Mouse (Mus musculus) G1E (cell line): ENCODE measurements around the gene Olfr1166. TPM values are rescaled to one million over a fixed set of nuclear protein-coding genes. Genes with fewer than 3 reads are reported as not detected.
"Not testable (repeated sequence)": the region's sequence is repeated elsewhere in the genome, so short reads cannot be mapped to it uniquely, and the experiment has no call there.

Experiments used
- ATAC-seq: 2 replicates; pipeline ENCODE4 v1.8.0; 2016; ENCODE audit warnings: mild to moderate bottlenecking; ENCODE audit not compliant: insufficient number of reproducible peaks, poor library complexity, low FRiP score, severe bottlenecking; ENCODE audit errors: extremely low read depth
- DNase-seq: peaks from one replicate; pipeline ENCODE4 v3.0.0; 2012; ENCODE audit warnings: low spot score
- H3K27me3 ChIP-seq: 2 replicates; pipeline ENCODE4 v1.6.1; 2012; ENCODE audit warnings: mild to moderate bottlenecking, low read length, inconsistent platforms; ENCODE audit not compliant: insufficient read depth
- H3K36me3 ChIP-seq: replicated peaks from 2 replicates; pipeline ENCODE3; 2012; ENCODE audit warnings: mild to moderate bottlenecking, inconsistent platforms
- H3K4me1 ChIP-seq: 2 replicates; pipeline ENCODE4 v1.6.1; 2012; ENCODE audit warnings: low read depth, low read length, inconsistent platforms, mixed read lengths; ENCODE audit not compliant: insufficient read depth
- H3K4me3 ChIP-seq: 2 replicates; pipeline ENCODE4 v1.5.1; 2012; ENCODE audit warnings: low read depth, mild to moderate bottlenecking, inconsistent platforms, low read length, moderate library complexity, mixed read lengths
- H3K9me3 ChIP-seq: replicated peaks from 2 replicates; pipeline ENCODE4 v1.6.1; 2012; ENCODE audit warnings: inconsistent platforms
- CTCF ChIP-seq: IDR thresholded peaks from 2 replicates; pipeline ENCODE4 v1.5.1; 2012; ENCODE audit warnings: low read depth, low read length, inconsistent platforms, mixed read lengths
- GATA1 ChIP-seq: IDR thresholded peaks from 2 replicates; pipeline ENCODE4 v1.6.1; 2012; ENCODE audit warnings: borderline replicate concordance, low read length, inconsistent platforms, mixed read lengths
- GATA2 ChIP-seq: IDR thresholded peaks from 2 replicates; pipeline ENCODE4 v1.6.1; 2012; ENCODE audit warnings: low read depth, low read length, inconsistent platforms, borderline replicate concordance
- POLR2AphosphoS5 ChIP-seq: IDR thresholded peaks from 2 replicates; pipeline ENCODE4 v1.6.1; 2012; ENCODE audit warnings: low read depth, low read length, inconsistent platforms; ENCODE audit not compliant: insufficient replicate concordance
- TAL1 ChIP-seq: conservative IDR thresholded peaks from 2 replicates; pipeline ENCODE4 v1.6.1; 2012; ENCODE audit warnings: low read depth, low read length, inconsistent platforms, mixed read lengths
- polyA plus RNA-seq: library from polyadenylated mRNA; stranded (reverse); fragments of >175 nt; gene quantifications from 2 replicates; pipeline ENCODE4 v1.2.3, GENCODE M21; 2012
- total RNA-seq, 2 experiments: library from RNA; stranded (forward) in 1 of 2; stranded (reverse) in 1 of 2; fragments of 200-1000 nt in 1 of 2; fragments of >200 nt in 1 of 2; fragmentation: Nextera tagmentation in 1 of 2; gene quantifications; 2 replicates each; pipeline ENCODE4 v1.2.3; 2014 to 2017

Gene Olfr1166
- total RNA-seq (2014; fragmentation: Nextera tagmentation) (not detected in 2 replicates), total RNA-seq (2017) (0.05 TPM in 1 of 2 replicates, not detected in the other), polyA plus RNA-seq (not detected in 2 replicates)

DNA sequence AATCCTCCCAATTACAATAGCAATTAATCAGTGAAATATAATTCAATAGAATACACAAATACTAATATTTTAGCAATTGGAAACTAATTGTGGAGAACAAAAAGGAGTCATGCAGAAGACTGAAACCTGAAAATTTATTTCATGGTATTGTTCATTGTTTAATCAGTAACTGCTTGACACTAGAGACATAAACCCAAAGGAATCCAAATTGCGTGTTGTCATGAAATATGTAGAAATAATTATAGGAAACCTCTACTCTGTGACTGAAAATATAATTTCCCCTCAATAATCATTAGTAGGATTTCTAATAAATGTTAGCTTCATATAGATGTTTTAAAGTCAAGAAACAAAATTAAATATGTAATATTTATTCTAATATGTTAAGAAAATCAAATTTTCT is at the start of gene Olfr1166:
Olfr1166 (minus strand) TSS at position 101 of the 400 bp plus-strand sequence.
- no peak for ATAC-seq
- no peak for DNase-seq
- Histone ChIP-seq H3K27me3 (no peaks in the 10 kb centered on the region), H3K4me1 (no peaks in the 10 kb centered on the region), H3K4me3 (no peak within 1 kb of the TSS), H3K9me3 (no peaks in the 10 kb centered on the region), H3K36me3 (no peaks in the 10 kb centered on the region)
- no peak for TF ChIP-seq POLR2AphosphoS5
- no peak for TF ChIP-seq TAL1
- TF ChIP-seq GATA1, result no peak
- no peak for TF ChIP-seq GATA2
- TF ChIP-seq CTCF, result no peak

DNA sequence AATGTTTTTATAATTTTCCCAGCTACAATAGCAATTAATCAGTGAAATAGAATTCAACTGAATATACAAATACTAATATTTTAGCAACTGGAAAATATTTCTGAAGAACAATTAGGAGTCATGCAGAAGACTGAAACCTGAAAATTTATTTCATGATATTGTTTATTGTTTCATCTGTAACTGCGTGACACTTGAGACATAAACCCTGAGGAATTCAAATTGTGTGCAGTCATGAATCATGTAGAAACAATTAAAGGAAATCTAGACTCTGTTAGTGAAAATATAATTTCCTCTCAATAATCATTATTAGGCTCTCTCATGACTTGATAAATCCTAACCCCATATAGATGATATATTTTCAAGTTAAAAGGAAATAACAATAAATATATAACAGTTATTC is 27.0 kb upstream of the Olfr1166 start, which contains the start of gene Olfr1167:
Olfr1167 (minus strand) TSS at position 101 of the 400 bp plus-strand sequence.
- not testable (repeated sequence) for H3K27me3 ChIP-seq, H3K4me1 ChIP-seq, ATAC-seq, DNase-seq, H3K9me3 ChIP-seq, H3K36me3 ChIP-seq, H3K4me3 ChIP-seq

DNA sequence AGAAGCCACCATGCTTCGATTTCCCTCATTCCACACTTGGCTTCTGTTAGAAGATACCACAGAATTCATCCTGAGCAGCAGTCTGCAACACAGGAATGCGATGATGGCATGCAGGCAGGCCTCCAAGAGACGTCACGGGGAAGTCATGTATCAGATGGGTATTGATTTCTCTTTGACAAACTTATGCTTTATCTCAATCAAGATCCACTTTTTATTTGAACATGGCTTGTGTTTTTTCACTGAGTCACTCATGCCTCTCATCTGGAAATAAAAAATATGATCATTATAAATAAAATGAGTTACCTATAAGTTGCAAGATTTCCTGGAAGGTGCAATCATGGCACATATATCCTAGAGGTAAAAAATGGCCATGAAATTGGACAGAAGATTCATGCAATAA is 34.2 kb downstream of the Olfr1166 start, which contains the start of gene Olfr1164:
Olfr1164 (minus strand) TSS at position 101 of the 400 bp plus-strand sequence.
- Histone ChIP-seq H3K4me3 (no peak within 1 kb of the TSS), H3K36me3 (no peaks in the 10 kb centered on the region), H3K9me3 (no peaks in the 10 kb centered on the region), H3K27me3 (no peaks in the 10 kb centered on the region), H3K4me1 (no peaks in the 10 kb centered on the region)
- TF ChIP-seq POLR2AphosphoS5, result no peak
- no peak for TF ChIP-seq GATA2
- TF ChIP-seq GATA1, result no peak
- no peak for TF ChIP-seq TAL1
- TF ChIP-seq CTCF, result no peak
- DNase-seq, result no peak
- no peak for ATAC-seq

Other genes starting within 250 kb of the Olfr1166 start
Only the 20 nearest of the 21 such genes appear.
- not detected in 2 replicates for gene Olfr1154, start 223.1 kb downstream of the Olfr1166 start, total RNA-seq (2014; fragmentation: Nextera tagmentation)
- not detected in 2 replicates for gene Olfr1154, start 223.1 kb downstream of the Olfr1166 start, total RNA-seq (2017)
- gene Olfr1154, start 223.1 kb downstream of the Olfr1166 start, polyA plus RNA-seq, result not detected in 2 replicates
- gene Olfr1155, start 183.1 kb downstream of the Olfr1166 start, total RNA-seq (2014; fragmentation: Nextera tagmentation), result not detected in 2 replicates
- gene Olfr1155, start 183.1 kb downstream of the Olfr1166 start, total RNA-seq (2017), result 0.06 and 0.33 TPM in 2 replicates
- gene Olfr1155, start 183.1 kb downstream of the Olfr1166 start, polyA plus RNA-seq, result not detected in 2 replicates
- gene Olfr1156, start 175.2 kb downstream of the Olfr1166 start, total RNA-seq (2014; fragmentation: Nextera tagmentation), result not detected in 2 replicates
- gene Olfr1156, start 175.2 kb downstream of the Olfr1166 start, total RNA-seq (2017), result 0.16 and 0.29 TPM in 2 replicates
- gene Olfr1156, start 175.2 kb downstream of the Olfr1166 start, polyA plus RNA-seq, result not detected in 2 replicates
- gene Olfr1157, start 160.0 kb downstream of the Olfr1166 start, total RNA-seq (2014; fragmentation: Nextera tagmentation), result not detected in 2 replicates
- gene Olfr1157, start 160.0 kb downstream of the Olfr1166 start, total RNA-seq (2017), result not detected in 2 replicates
- gene Olfr1157, start 160.0 kb downstream of the Olfr1166 start, polyA plus RNA-seq, result not detected in 2 replicates
- gene Olfr74, start 153.6 kb downstream of the Olfr1166 start, total RNA-seq (2014; fragmentation: Nextera tagmentation), result not detected in 2 replicates
- not detected in 2 replicates for gene Olfr74, start 153.6 kb downstream of the Olfr1166 start, total RNA-seq (2017)
- gene Olfr74, start 153.6 kb downstream of the Olfr1166 start, polyA plus RNA-seq, result not detected in 2 replicates
- gene Olfr1158, start 138.2 kb downstream of the Olfr1166 start, total RNA-seq (2014; fragmentation: Nextera tagmentation), result not detected in 2 replicates
- 0.29 TPM in 1 of 2 replicates, not detected in the other for gene Olfr1158, start 138.2 kb downstream of the Olfr1166 start, total RNA-seq (2017)
- not detected in 2 replicates for gene Olfr1158, start 138.2 kb downstream of the Olfr1166 start, polyA plus RNA-seq
- not detected in 2 replicates for gene Olfr1160, start 120.0 kb downstream of the Olfr1166 start, total RNA-seq (2014; fragmentation: Nextera tagmentation)
- gene Olfr1160, start 120.0 kb downstream of the Olfr1166 start, total RNA-seq (2017), result 0.16 and 0.29 TPM in 2 replicates
- not detected in 2 replicates for gene Olfr1160, start 120.0 kb downstream of the Olfr1166 start, polyA plus RNA-seq
- not detected in 2 replicates for gene Olfr1161, start 105.5 kb downstream of the Olfr1166 start, total RNA-seq (2014; fragmentation: Nextera tagmentation)
- gene Olfr1161, start 105.5 kb downstream of the Olfr1166 start, total RNA-seq (2017), result 0.23 TPM in 1 of 2 replicates, not detected in the other
- not detected in 2 replicates for gene Olfr1161, start 105.5 kb downstream of the Olfr1166 start, polyA plus RNA-seq
- not detected in 2 replicates for gene Olfr73, start 90.6 kb downstream of the Olfr1166 start, total RNA-seq (2014; fragmentation: Nextera tagmentation)
- gene Olfr73, start 90.6 kb downstream of the Olfr1166 start, total RNA-seq (2017), result 0.38 TPM in 1 of 2 replicates, not detected in the other
- not detected in 2 replicates for gene Olfr73, start 90.6 kb downstream of the Olfr1166 start, polyA plus RNA-seq
- gene Olfr1162, start 77.1 kb downstream of the Olfr1166 start, total RNA-seq (2014; fragmentation: Nextera tagmentation), result not detected in 2 replicates
- 0.06 TPM in 1 of 2 replicates, not detected in the other for gene Olfr1162, start 77.1 kb downstream of the Olfr1166 start, total RNA-seq (2017)
- not detected in 2 replicates for gene Olfr1162, start 77.1 kb downstream of the Olfr1166 start, polyA plus RNA-seq
- gene Olfr1163, start 56.4 kb downstream of the Olfr1166 start, total RNA-seq (2014; fragmentation: Nextera tagmentation), result not detected in 2 replicates
- gene Olfr1163, start 56.4 kb downstream of the Olfr1166 start, total RNA-seq (2017), result 0.12 TPM in 1 of 2 replicates, not detected in the other
- not detected in 2 replicates for gene Olfr1163, start 56.4 kb downstream of the Olfr1166 start, polyA plus RNA-seq
- gene Olfr1164, start 34.3 kb downstream of the Olfr1166 start, total RNA-seq (2014; fragmentation: Nextera tagmentation), result not detected in 2 replicates
- not detected in 2 replicates for gene Olfr1164, start 34.3 kb downstream of the Olfr1166 start, total RNA-seq (2017)
- gene Olfr1164, start 34.3 kb downstream of the Olfr1166 start, polyA plus RNA-seq, result not detected in 2 replicates
- gene Olfr1167, start 26.9 kb upstream of the Olfr1166 start, total RNA-seq (2014; fragmentation: Nextera tagmentation), result not detected in 2 replicates
- gene Olfr1167, start 26.9 kb upstream of the Olfr1166 start, total RNA-seq (2017), result 0.16 TPM in 1 of 2 replicates, not detected in the other
- not detected in 2 replicates for gene Olfr1167, start 26.9 kb upstream of the Olfr1166 start, polyA plus RNA-seq
- not detected in 2 replicates for gene Olfr1168, start 53.6 kb upstream of the Olfr1166 start, total RNA-seq (2014; fragmentation: Nextera tagmentation)
- 0.11 TPM in 1 of 2 replicates, not detected in the other for gene Olfr1168, start 53.6 kb upstream of the Olfr1166 start, total RNA-seq (2017)
- not detected in 2 replicates for gene Olfr1168, start 53.6 kb upstream of the Olfr1166 start, polyA plus RNA-seq
- not detected in 2 replicates for gene Olfr1170, start 100.1 kb upstream of the Olfr1166 start, total RNA-seq (2014; fragmentation: Nextera tagmentation)
- gene Olfr1170, start 100.1 kb upstream of the Olfr1166 start, total RNA-seq (2017), result not detected in 2 replicates
- gene Olfr1170, start 100.1 kb upstream of the Olfr1166 start, polyA plus RNA-seq, result not detected in 2 replicates
- not detected in 2 replicates for gene Olfr1173, start 151.6 kb upstream of the Olfr1166 start, total RNA-seq (2014; fragmentation: Nextera tagmentation)
- gene Olfr1173, start 151.6 kb upstream of the Olfr1166 start, total RNA-seq (2017), result 0.12 TPM in 1 of 2 replicates, not detected in the other
- gene Olfr1173, start 151.6 kb upstream of the Olfr1166 start, polyA plus RNA-seq, result not detected in 2 replicates
- not detected in 2 replicates for gene Olfr1174-ps, start 186.9 kb upstream of the Olfr1166 start, total RNA-seq (2014; fragmentation: Nextera tagmentation)
- 0.06 and 0.16 TPM in 2 replicates for gene Olfr1174-ps, start 186.9 kb upstream of the Olfr1166 start, total RNA-seq (2017)
- gene Olfr1174-ps, start 186.9 kb upstream of the Olfr1166 start, polyA plus RNA-seq, result not detected in 2 replicates
- gene Olfr1175-ps, start 198.9 kb upstream of the Olfr1166 start, total RNA-seq (2014; fragmentation: Nextera tagmentation), result not detected in 2 replicates
- 0.11 and 0.12 TPM in 2 replicates for gene Olfr1175-ps, start 198.9 kb upstream of the Olfr1166 start, total RNA-seq (2017)
- not detected in 2 replicates for gene Olfr1175-ps, start 198.9 kb upstream of the Olfr1166 start, polyA plus RNA-seq
- gene Olfr1176, start 208.4 kb upstream of the Olfr1166 start, total RNA-seq (2014; fragmentation: Nextera tagmentation), result not detected in 2 replicates
- gene Olfr1176, start 208.4 kb upstream of the Olfr1166 start, total RNA-seq (2017), result not detected in 2 replicates
- gene Olfr1176, start 208.4 kb upstream of the Olfr1166 start, polyA plus RNA-seq, result not detected in 2 replicates
- gene Olfr1177-ps, start 218.2 kb upstream of the Olfr1166 start, total RNA-seq (2014; fragmentation: Nextera tagmentation), result not detected in 2 replicates
- gene Olfr1177-ps, start 218.2 kb upstream of the Olfr1166 start, total RNA-seq (2017), result 0.05 TPM in 1 of 2 replicates, not detected in the other
- not detected in 2 replicates for gene Olfr1177-ps, start 218.2 kb upstream of the Olfr1166 start, polyA plus RNA-seq